Mouse (Mus musculus) forebrain, embryonic 10.5 days (tissue): Measurements from ENCODE around the gene Daam1. TPM values are rescaled to one million over a fixed set of nuclear protein-coding genes. Genes with fewer than 3 reads are reported as not detected.

Experiments used
- DNase-seq: peaks from one replicate; pipeline ENCODE4 v3.0.0-alpha.2; 2017; ENCODE audit warnings: low spot score; ENCODE audit errors: extremely low spot score
- H3K27ac ChIP-seq: fragments of 300-500 bp; sonication (generic); 2 replicates; pipeline ENCODE4 v1.5.1; 2016; ENCODE audit warnings: mild to moderate bottlenecking
- H3K27me3 ChIP-seq: fragments of 300-500 bp; sonication (generic); 2 replicates; pipeline ENCODE4 v1.6.1; 2016; ENCODE audit warnings: mild to moderate bottlenecking; ENCODE audit not compliant: poor library complexity, severe bottlenecking
- H3K36me3 ChIP-seq: fragments of 300-500 bp; sonication (generic); replicated peaks from 2 replicates; pipeline ENCODE4 v1.6.1; 2016; ENCODE audit warnings: mild to moderate bottlenecking, moderate library complexity
- H3K4me1 ChIP-seq: fragments of 300-500 bp; sonication (generic); 2 replicates; pipeline ENCODE4 v1.6.1; 2016
- H3K4me3 ChIP-seq: fragments of 300-500 bp; sonication (generic); 2 replicates; pipeline ENCODE4 v1.5.1; 2016; ENCODE audit warnings: mild to moderate bottlenecking, moderate library complexity
- H3K9me3 ChIP-seq: fragments of 300-500 bp; sonication (generic); 2 replicates; pipeline ENCODE4 v1.6.1; 2016; ENCODE audit warnings: mild to moderate bottlenecking, moderate library complexity
- WGBS: fragments of 180-500 bp; shearing (Covaris S2); methylation state at CpG from one replicate; pipeline ENCODE4 v1.1.7; 2016; 5-methylcytosine and 5-hydroxymethylcytosine counted together
- polyA plus RNA-seq: library from polyadenylated mRNA; unstranded; fragments of >200 nt; fragmentation: Nextera tagmentation; extraction: Ambion mirVana; gene quantifications from 2 replicates; pipeline ENCODE4 v1.2.1, GENCODE M21; 2016

The Daam1 gene
- polyA plus RNA-seq, 1 experiment from 2014 or later: 7.7 TPM

DNA sequence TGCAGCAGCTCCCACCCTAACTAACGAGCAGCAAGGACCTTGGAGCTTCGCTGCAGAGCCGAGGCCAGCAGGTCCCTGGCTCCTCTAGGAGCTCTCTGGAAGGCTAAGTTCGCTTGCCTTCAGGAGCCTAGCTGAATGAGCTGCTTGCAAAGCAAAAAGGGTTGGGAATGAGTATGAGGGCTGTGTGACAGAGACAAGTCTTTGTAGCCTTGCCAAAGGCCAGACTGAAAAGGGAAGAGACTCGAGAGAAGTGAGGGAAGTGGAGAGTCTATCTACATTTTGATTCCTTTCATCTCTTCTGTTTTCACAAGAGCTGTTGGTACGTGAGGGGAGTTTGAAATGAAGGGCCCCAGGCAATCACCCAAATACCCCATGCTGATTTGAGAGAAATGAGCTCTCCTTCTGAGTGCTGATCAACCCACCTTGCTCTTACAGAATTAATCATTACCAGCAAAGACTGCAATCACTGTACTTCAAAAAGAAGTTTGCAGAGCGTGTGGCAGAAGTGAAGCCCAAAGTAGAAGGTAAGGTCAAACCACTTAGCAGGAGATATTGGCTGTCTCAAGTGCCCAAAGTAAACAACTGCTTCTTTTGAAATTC lies 145.6 kb downstream of the Daam1 start:
- WGBS: 69% methylated on average over 7 of the region's 7 CpGs
- H3K4me1 ChIP-seq: peaks cover 43% of the 10 kb centered on the region
- H3K27me3 ChIP-seq: no peaks in the 10 kb centered on the region
- H3K4me3 ChIP-seq: no peak overlapping the region
- no peak for DNase-seq
- H3K27ac ChIP-seq: peak overlapping the region; percentile 59; the same call in 1 of the 2 replicates
- H3K9me3 ChIP-seq: no peaks in the 10 kb centered on the region
- H3K36me3 ChIP-seq: peaks cover 71% of the 10 kb centered on the region

- H3K27ac ChIP-seq: no peak overlapping the region
- H3K36me3 ChIP-seq: peaks cover 69% of the 10 kb centered on the region
- no peaks in the 10 kb centered on the region for H3K9me3 ChIP-seq
- DNase-seq: no peak
- H3K4me3 ChIP-seq: no peak overlapping the region
- H3K27me3 ChIP-seq: no peaks in the 10 kb centered on the region
- WGBS: 95% methylated on average over 7 of the region's 7 CpGs
- peaks cover 43% of the 10 kb centered on the region for H3K4me1 ChIP-seq
Observed at GRCm38 (mm10) chr12:71977364-71977763, 146.5 kb downstream of the Daam1 start.

DNA sequence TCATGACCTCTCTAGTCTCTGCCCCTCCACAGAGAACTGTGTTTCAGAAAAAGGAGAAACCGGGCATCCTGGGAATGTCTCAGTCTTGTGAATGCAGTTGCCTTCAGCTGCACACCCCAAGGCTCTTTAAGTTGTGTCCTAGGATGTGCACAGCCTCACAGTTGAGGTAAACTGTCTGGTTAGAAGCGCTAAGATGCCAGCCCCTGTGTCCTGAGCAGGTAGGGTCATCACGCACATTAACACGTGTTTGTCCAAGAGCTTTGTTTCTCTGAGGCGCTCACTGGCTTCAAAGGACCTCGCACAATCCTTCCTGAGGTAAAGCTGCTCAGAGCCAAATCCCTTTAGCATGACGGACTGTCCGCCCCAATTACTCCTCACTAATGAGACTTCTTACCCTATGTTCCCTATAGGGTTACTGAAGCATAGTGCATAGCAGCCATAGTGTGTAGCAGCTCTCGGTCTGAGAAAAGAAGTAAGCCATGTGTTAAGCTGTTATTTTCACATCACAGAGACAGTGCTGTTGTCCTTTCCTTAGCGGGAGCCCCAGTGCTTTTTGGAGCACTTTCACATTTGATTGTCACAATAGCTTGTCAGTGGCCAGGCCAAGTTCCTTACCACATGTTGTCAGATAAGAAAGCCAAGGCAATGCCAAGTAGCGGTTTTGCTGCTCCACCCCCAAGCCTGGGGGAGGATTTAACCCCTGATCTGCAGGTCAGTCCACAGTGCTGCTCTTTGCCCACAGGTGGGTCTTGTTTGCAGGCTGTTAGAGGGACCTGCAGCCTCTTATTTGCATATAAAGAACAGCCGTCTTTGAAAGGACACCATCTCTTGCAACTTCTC lies 147.9 kb downstream of the Daam1 start:
- Histone ChIP-seq H3K36me3 (peaks cover 70% of the 10 kb centered on the region), H3K9me3 (no peaks in the 10 kb centered on the region), H3K4me1 (peaks cover 40% of the 10 kb centered on the region), H3K27me3 (no peaks in the 10 kb centered on the region), H3K4me3 (no peak overlapping the region), H3K27ac (peak overlapping the region; percentile 57)
- peak; percentile 41 for DNase-seq
- WGBS: 32% methylated on average over 12 of the region's 12 CpGs

DNA sequence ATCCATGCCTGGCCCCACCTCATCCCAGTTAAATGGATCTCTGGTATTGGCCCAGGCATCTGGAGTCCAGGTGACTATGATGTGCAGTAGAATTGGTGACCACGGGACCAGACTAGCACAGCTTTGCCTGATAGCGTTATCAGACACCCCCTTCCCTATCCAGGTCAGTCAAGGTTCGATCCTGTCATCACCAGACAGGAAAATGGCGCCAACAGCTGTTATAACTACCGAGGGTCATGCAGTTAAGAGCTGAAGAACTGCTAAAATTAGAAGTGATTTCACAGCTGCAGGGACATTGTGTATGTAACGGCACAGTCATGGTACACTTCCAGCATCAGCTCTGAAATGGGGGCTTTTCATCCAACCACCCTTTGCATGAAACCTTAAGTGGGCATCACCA lies 149.3 kb downstream of the Daam1 start:
- Histone ChIP-seq H3K27me3 (no peaks in the 10 kb centered on the region), H3K4me1 (peaks cover 39% of the 10 kb centered on the region), H3K36me3 (peaks cover 74% of the 10 kb centered on the region), H3K9me3 (no peaks in the 10 kb centered on the region), H3K4me3 (no peak overlapping the region), H3K27ac (no peak overlapping the region)
- no peak for DNase-seq
- 90% methylated on average over 6 of the region's 6 CpGs for WGBS

DNA sequence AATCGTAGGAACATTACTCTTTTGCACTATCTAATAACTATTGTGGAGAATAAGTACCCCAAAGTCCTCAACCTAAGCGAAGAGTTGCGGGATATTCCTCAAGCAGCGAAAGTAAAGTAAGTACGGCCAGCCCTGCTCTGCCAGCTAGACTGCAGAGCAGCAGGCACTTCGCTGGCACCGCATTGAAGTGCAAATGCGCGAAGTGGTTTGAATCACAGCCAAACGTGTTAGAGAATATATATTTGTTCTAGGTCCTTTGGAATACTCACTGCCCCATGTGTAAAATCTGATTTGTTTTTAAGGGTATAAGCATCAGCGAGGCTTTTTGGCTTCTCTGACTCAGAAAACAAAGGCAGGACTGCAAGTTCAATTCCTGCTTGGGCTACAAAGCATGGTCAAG lies 149.9 kb downstream of the Daam1 start:
- no peak for DNase-seq
- Histone ChIP-seq H3K4me3 (no peak overlapping the region), H3K36me3 (peaks cover 72% of the 10 kb centered on the region), H3K9me3 (no peaks in the 10 kb centered on the region), H3K4me1 (peaks cover 34% of the 10 kb centered on the region), H3K27me3 (no peaks in the 10 kb centered on the region), H3K27ac (no peak overlapping the region)
- WGBS: 94% methylated on average over 11 of the region's 11 CpGs

DNA sequence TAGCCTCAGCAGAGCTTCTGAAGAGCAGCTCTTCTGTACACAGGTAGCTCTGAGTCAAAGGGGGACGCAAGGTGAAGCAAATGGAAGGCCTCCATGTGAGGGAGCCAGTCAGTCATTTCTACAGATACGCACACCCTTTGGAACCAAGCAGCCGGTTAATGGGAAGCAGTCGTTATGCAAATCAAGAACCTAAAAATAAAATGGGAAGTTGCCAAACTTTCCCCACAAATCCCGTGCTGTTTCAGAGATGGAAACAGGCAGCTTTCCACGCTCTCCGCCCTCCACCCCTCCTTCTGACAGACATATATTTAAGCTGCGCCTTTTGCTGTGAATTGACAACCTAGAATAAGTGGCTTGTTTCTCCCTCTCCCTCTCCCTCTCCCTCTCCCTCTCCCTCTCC lies 150.4 kb downstream of the Daam1 start:
- Histone ChIP-seq H3K27me3 (no peaks in the 10 kb centered on the region), H3K27ac (no peak overlapping the region), H3K4me3 (no peak overlapping the region), H3K36me3 (peaks cover 72% of the 10 kb centered on the region), H3K4me1 (peaks cover 29% of the 10 kb centered on the region), H3K9me3 (no peaks in the 10 kb centered on the region)
- no peak for DNase-seq
- WGBS: 87% methylated on average over 8 of the region's 8 CpGs

GRCm38 (mm10) chr12:71981791-71982190 lies 150.9 kb downstream of the Daam1 start:
- Histone ChIP-seq H3K27me3 (no peaks in the 10 kb centered on the region), H3K4me3 (no peak overlapping the region), H3K9me3 (no peaks in the 10 kb centered on the region), H3K27ac (no peak overlapping the region), H3K36me3 (peaks cover 72% of the 10 kb centered on the region), H3K4me1 (peaks cover 23% of the 10 kb centered on the region)
- no peak for DNase-seq
- WGBS: 88% methylated on average over 5 of the region's 5 CpGs

- Histone ChIP-seq H3K9me3 (no peaks in the 10 kb centered on the region), H3K27ac (no peak overlapping the region), H3K27me3 (no peaks in the 10 kb centered on the region), H3K36me3 (peaks cover 68% of the 10 kb centered on the region), H3K4me3 (no peak overlapping the region), H3K4me1 (peaks cover 20% of the 10 kb centered on the region)
- DNase-seq: no peak
- WGBS: 88% methylated on average over 10 of the region's 10 CpGs
Observed at GRCm38 (mm10) chr12:71983102-71983715, 152.3 kb downstream of the Daam1 start.

DNA sequence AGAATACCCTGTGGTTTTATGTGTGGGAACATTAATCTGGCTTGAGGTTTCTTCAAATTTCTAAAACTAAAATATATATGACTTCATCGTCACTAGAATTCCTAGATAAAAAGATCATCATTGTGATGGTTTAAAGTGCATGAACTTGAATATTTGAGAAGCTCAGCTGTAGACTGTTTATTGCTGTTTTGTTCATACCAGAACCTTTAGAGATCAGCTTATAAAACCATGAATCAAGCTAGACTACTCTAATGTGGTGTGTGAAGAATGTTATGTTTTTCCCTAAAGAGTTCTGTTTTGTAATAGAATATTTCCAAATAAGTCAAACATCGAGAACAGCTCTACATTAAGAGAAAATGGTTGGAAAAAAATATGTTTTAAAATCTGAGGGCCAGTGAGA lies 156.3 kb downstream of the Daam1 start:
- Histone ChIP-seq H3K27me3 (no peaks in the 10 kb centered on the region), H3K36me3 (peaks cover 83% of the 10 kb centered on the region), H3K27ac (no peak overlapping the region), H3K9me3 (no peaks in the 10 kb centered on the region), H3K4me3 (no peak overlapping the region), H3K4me1 (peaks cover 7% of the 10 kb centered on the region)
- no peak for DNase-seq
- 93% methylated on average over 2 of the region's 2 CpGs for WGBS

DNA sequence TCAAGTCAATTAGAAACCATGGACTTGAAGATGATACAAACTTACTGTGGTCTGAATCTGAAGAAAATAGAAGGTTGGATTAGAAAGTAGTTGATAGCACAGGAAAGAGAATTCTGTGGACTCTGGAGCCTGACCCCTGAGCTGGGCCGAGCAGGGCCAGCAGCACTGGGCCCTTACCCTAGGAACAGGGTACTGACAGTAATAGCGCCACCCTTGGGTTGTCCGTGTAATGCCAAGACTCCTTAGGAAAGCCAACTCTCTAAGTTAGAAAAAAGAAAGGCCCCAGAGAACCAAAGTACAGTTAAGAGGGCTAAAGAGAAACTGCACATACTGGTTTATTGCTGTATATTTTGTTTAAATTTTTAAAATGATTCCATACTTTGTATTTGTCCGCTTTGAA lies 157.0 kb downstream of the Daam1 start:
- peaks cover 83% of the 10 kb centered on the region for H3K36me3 ChIP-seq
- H3K27ac ChIP-seq: no peak overlapping the region
- WGBS: 83% methylated on average over 4 of the region's 4 CpGs
- no peaks in the 10 kb centered on the region for H3K9me3 ChIP-seq
- H3K4me1 ChIP-seq: peaks cover 7% of the 10 kb centered on the region
- no peak overlapping the region for H3K4me3 ChIP-seq
- no peak for DNase-seq
- H3K27me3 ChIP-seq: no peaks in the 10 kb centered on the region

DNA sequence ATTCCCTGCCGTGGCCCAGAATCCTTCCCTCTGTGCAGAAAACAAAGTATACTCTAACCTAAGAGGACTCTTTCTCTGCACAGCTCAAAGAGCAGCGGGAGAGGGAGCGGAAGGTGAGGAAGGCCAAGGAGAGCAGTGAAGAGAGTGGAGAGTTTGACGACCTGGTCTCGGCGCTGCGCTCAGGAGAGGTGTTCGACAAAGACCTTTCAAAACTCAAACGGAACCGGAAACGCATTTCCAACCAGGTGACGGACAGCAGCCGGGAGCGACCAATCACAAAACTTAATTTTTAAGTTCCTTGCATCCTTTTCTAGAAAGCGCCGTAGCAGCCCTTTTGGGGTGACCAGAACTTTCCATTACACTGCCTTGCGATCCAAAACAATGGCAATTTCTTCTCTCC lies 158.7 kb downstream of the Daam1 start:
- no peak for DNase-seq
- Histone ChIP-seq H3K4me1 (peaks cover 7% of the 10 kb centered on the region), H3K27ac (no peak overlapping the region), H3K4me3 (no peak overlapping the region), H3K27me3 (no peaks in the 10 kb centered on the region), H3K9me3 (no peaks in the 10 kb centered on the region), H3K36me3 (peaks cover 84% of the 10 kb centered on the region)
- WGBS: 96% methylated on average over 17 of the region's 17 CpGs

DNA sequence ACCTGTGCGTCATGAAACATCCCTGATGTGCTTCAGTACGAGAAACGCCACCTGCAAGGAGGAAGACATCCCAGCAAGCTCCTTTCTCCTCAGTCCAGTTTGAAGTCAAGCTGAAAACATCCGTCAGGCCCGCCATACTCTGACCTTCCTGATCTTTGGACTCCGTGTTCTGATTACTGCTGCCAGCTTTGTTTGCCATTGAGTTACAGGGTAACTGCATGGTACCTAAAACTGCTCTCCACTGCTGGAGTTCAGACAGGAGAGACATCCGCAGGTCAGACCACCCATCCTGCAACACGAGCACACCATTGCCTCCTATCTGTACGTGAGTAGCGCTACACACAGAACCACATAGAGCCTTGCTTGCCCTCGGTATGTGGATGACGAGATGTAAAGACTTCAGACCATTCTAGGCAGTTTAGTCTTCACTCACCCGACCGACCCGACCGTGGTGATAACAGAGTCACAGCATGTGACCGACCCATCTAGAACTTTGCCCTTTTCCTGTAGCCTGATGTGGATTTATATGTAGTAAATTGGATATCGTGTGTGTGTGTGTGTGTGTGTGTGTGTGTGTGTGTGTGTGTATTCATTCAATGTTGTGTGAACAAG lies 161.8 kb downstream of the Daam1 start:
- Histone ChIP-seq H3K4me1 (peaks cover 7% of the 10 kb centered on the region), H3K36me3 (peaks cover 58% of the 10 kb centered on the region)
- 92% methylated on average over 18 of the region's 18 CpGs for WGBS

GRCm38 (mm10) chr12:71995831-71996230 lies 165.0 kb downstream of the Daam1 start:
- Histone ChIP-seq H3K27me3 (no peaks in the 10 kb centered on the region), H3K4me3 (no peak overlapping the region), H3K9me3 (no peaks in the 10 kb centered on the region), H3K27ac (no peak overlapping the region), H3K4me1 (peaks cover 8% of the 10 kb centered on the region), H3K36me3 (peaks cover 35% of the 10 kb centered on the region)
- 88% methylated on average over 8 of the region's 8 CpGs for WGBS
- DNase-seq: no peak

More for the DNA sequence above, 161.8 kb downstream of the Daam1 start:
- Histone ChIP-seq H3K27ac (no peak overlapping the region), H3K27me3 (no peaks in the 10 kb centered on the region), H3K9me3 (no peaks in the 10 kb centered on the region), H3K4me3 (no peak overlapping the region)
- no peak for DNase-seq
